Comparison of ENCODE assay signal across 25 mouse cellular contexts in genomic region chr7:108957734-108958133, GRCm38 (mm10). TPM values are rescaled to one million over a fixed set of nuclear protein-coding genes. Genes with fewer than 3 reads are reported as not detected.
DNase-seq lines count a peak whose midpoint lies in the region; ATAC-seq lines count a peak whose summit lies in the region.
"Had no signal": no experiment of that assay in that cellular context is flagged by ENCODE, and none has a peak within 500 bp of the region (broad histone marks: within the 10 kb centered on the region; RNA-seq: fewer than 3 reads in every experiment).

No protein-coding gene starts in this region.

- no peak overlapping the region for H3K9ac ChIP-seq in midbrain, embryonic 11.5 days (ENCODE audit: low read length)
- H3K9ac ChIP-seq in midbrain, embryonic 14.5 days (replicated peaks; ENCODE audit: low read length): no peak overlapping the region
- H3K9ac ChIP-seq: embryonic facial prominence, embryonic 13.5 days; embryonic facial prominence, embryonic 15.5 days; forebrain, embryonic 12.5 days had no signal

- peaks cover 3% of the 10 kb centered on the region for H3K27me3 ChIP-seq in midbrain, embryonic 11.5 days (ENCODE audit: control insufficient read depth, insufficient read depth, low read length)
- H3K27me3 ChIP-seq in midbrain, embryonic 14.5 days (ENCODE audit: control insufficient read depth, insufficient read depth, low read length): no peaks in the 10 kb centered on the region; the same call in none of the 2 replicates
- H3K27me3 ChIP-seq: Patski had no signal

- H3K27ac ChIP-seq in midbrain, embryonic 11.5 days (ENCODE audit: low read depth, low read length): no peak overlapping the region
- no peak overlapping the region for H3K27ac ChIP-seq in midbrain, embryonic 14.5 days (replicated peaks; ENCODE audit: low read depth, low read length)
- H3K27ac ChIP-seq: embryonic facial prominence, embryonic 13.5 days; embryonic facial prominence, embryonic 15.5 days; forebrain, embryonic 10.5 days; forebrain, embryonic 12.5 days had no signal

- no peaks in the 10 kb centered on the region for H3K4me1 ChIP-seq in midbrain, embryonic 11.5 days (ENCODE audit: control insufficient read depth, insufficient read depth, low read length)
- H3K4me1 ChIP-seq in midbrain, embryonic 14.5 days (ENCODE audit: control insufficient read depth, insufficient read depth, low read length): no peaks in the 10 kb centered on the region
- H3K4me1 ChIP-seq: embryonic facial prominence, embryonic 13.5 days; embryonic facial prominence, embryonic 15.5 days; forebrain, embryonic 10.5 days; forebrain, embryonic 12.5 days had no signal

- 83% methylated on average over 2 of the region's 2 CpGs for WGBS in midbrain, embryonic 11.5 days
- 79% methylated on average over 2 of the region's 2 CpGs for WGBS in midbrain, embryonic 14.5 days

- no peak overlapping the region for H3K4me3 ChIP-seq in midbrain, embryonic 11.5 days (ENCODE audit: low read depth, low read length)
- no peak overlapping the region for H3K4me3 ChIP-seq in midbrain, embryonic 14.5 days (replicated peaks; ENCODE audit: low read depth, low read length)
- H3K4me3 ChIP-seq: embryonic facial prominence, embryonic 13.5 days; embryonic facial prominence, embryonic 15.5 days; erythroblast, embryonic 14.5 days; forebrain, embryonic 10.5 days; forebrain, embryonic 12.5 days had no signal

- H3K36me3 ChIP-seq in midbrain, embryonic 11.5 days (ENCODE audit: control insufficient read depth, insufficient read depth, low read length): no peaks in the 10 kb centered on the region
- no peaks in the 10 kb centered on the region for H3K36me3 ChIP-seq in midbrain, embryonic 14.5 days (ENCODE audit: control insufficient read depth, insufficient read depth, low read length)
- H3K36me3 ChIP-seq: embryonic facial prominence, embryonic 13.5 days; embryonic facial prominence, embryonic 15.5 days; forebrain, embryonic 10.5 days; forebrain, embryonic 12.5 days had no signal

- H3K4me2 ChIP-seq in midbrain, embryonic 11.5 days: no peak overlapping the region
- no peak overlapping the region for H3K4me2 ChIP-seq in midbrain, embryonic 14.5 days (ENCODE audit: low read length)
- H3K4me2 ChIP-seq: embryonic facial prominence, embryonic 13.5 days; embryonic facial prominence, embryonic 15.5 days; forebrain, embryonic 12.5 days had no signal

- peak; percentile 61 for DNase-seq in midbrain, embryonic 11.5 days (ENCODE audit: low spot score, missing footprints)
- DNase-seq in midbrain, embryonic 14.5 days: no peak
- no peak for DNase-seq in urinary bladder, postnatal 25 days (ENCODE audit: low spot score)
- no peak for DNase-seq in cerebellum, adult 9-11 months
- DNase-seq in embryo, embryonic 10 days (ENCODE audit: low spot score): no peak
- DNase-seq: adrenal gland, adult 8-10 months; adrenal gland, postnatal 14 days; adrenal gland, postnatal 36 days; cerebellum, adult 11-12 months; cerebellum, adult 2 months; cerebellum, adult 9-10 months; cerebellum, postnatal 14 days; cerebellum, postnatal 36 days; embryo, embryonic 11 days had no signal

- ATAC-seq in midbrain, embryonic 11.5 days (ENCODE audit: low FRiP score): no peak
- ATAC-seq in midbrain, embryonic 14.5 days (ENCODE audit: low FRiP score, low TSS enrichment): no peak
- peak; percentile 67 for ATAC-seq in common myeloid progenitor, adult 5-6 weeks (replicated peaks; ENCODE audit: low read depth, poor library complexity, severe bottlenecking)
- peak; percentile 84 for ATAC-seq in megakaryocyte, adult 5-6 weeks (ENCODE audit: poor library complexity, severe bottlenecking)
- ATAC-seq: activated CD4-positive, CD25-positive, alpha-beta regulatory T cell, adult 4 months; forebrain, embryonic 14.5 days; forebrain, embryonic 16.5 days; Patski had no signal

- H3K9me3 ChIP-seq in midbrain, embryonic 11.5 days (ENCODE audit: control insufficient read depth, low read length): no peaks in the 10 kb centered on the region
- no peaks in the 10 kb centered on the region for H3K9me3 ChIP-seq in midbrain, embryonic 14.5 days (ENCODE audit: control insufficient read depth, low read length)
- H3K9me3 ChIP-seq: embryonic facial prominence, embryonic 13.5 days; embryonic facial prominence, embryonic 15.5 days; forebrain, embryonic 10.5 days; forebrain, embryonic 12.5 days had no signal

RNA-seq across cellular contexts. Expression of gene Tub, which starts 7.6 kb away (rescaled TPM):
- polyA plus RNA-seq in midbrain, embryonic 11.5 days (2014; fragmentation: Nextera tagmentation; extraction: Ambion mirVana): 10.5 TPM in 2 replicates
- 39.3 and 47.4 TPM in 2 replicates for polyA plus RNA-seq in midbrain, embryonic 14.5 days (2014; fragmentation: Nextera tagmentation; extraction: Ambion mirVana)
- total RNA-seq in common myeloid progenitor, adult 5-6 weeks (2017): not detected in 2 replicates
- total RNA-seq in megakaryocyte, adult 5-6 weeks (2015): not detected in 2 replicates
- total RNA-seq in megakaryocyte, adult 5-6 weeks (2017): not detected in 2 replicates
- polyA plus RNA-seq: erythroblast, embryonic 14.5 days had no signal

RNA-seq across cellular contexts. Expression of gene Eif3f, which starts 23.5 kb away (rescaled TPM):
- 73.0 and 85.0 TPM in 2 replicates for polyA plus RNA-seq in midbrain, embryonic 11.5 days (2014; fragmentation: Nextera tagmentation; extraction: Ambion mirVana)
- polyA plus RNA-seq in midbrain, embryonic 14.5 days (2014; fragmentation: Nextera tagmentation; extraction: Ambion mirVana): 81.3 and 94.1 TPM in 2 replicates
- total RNA-seq in common myeloid progenitor, adult 5-6 weeks (2017): 74.2 and 99.5 TPM in 2 replicates
- total RNA-seq in megakaryocyte, adult 5-6 weeks (2015): 208 and 215 TPM in 2 replicates
- 65.0 and 75.5 TPM in 2 replicates for total RNA-seq in megakaryocyte, adult 5-6 weeks (2017)

RNA-seq across cellular contexts. Expression of gene Nlrp10, which starts 27.8 kb away (rescaled TPM):
- polyA plus RNA-seq in midbrain, embryonic 11.5 days (2014; fragmentation: Nextera tagmentation; extraction: Ambion mirVana): not detected in 2 replicates
- polyA plus RNA-seq in midbrain, embryonic 14.5 days (2014; fragmentation: Nextera tagmentation; extraction: Ambion mirVana): 0.04 TPM in 1 of 2 replicates, not detected in the other
- 2.2 and 2.6 TPM in 2 replicates for total RNA-seq in common myeloid progenitor, adult 5-6 weeks (2017)
- 0.80 and 0.96 TPM in 2 replicates for total RNA-seq in megakaryocyte, adult 5-6 weeks (2015)
- total RNA-seq in megakaryocyte, adult 5-6 weeks (2017): 0.53 and 1.6 TPM in 2 replicates
- polyA plus RNA-seq: erythroblast, embryonic 14.5 days; forebrain, embryonic 12.5 days; forebrain, embryonic 14.5 days; forebrain, embryonic 16.5 days had no signal

Comparison
In these comparisons a context has a peak if more than half of its experiments do, and no peak if none do; other contexts are left out.
1. ATAC-seq: peak in common myeloid progenitor, adult 5-6 weeks (single experiment) and megakaryocyte, adult 5-6 weeks (single experiment); none in midbrain, embryonic 11.5 days (single experiment) and midbrain, embryonic 14.5 days (single experiment).